Mouse (Mus musculus) hindbrain, embryonic 11.5 days (tissue): Measurements from ENCODE around the gene Krba1. TPM values are rescaled to one million over a fixed set of nuclear protein-coding genes. Genes with fewer than 3 reads are reported as not detected.

Experiments used
- ATAC-seq: fragments of 200-750 bp; cut with Nextera tagmentation; 2 replicates; pipeline ENCODE4 v1.8.0; 2017; ENCODE audit warnings: mild to moderate bottlenecking, moderate TSS enrichment, moderate library complexity; ENCODE audit not compliant: low FRiP score
- DNase-seq: peaks from one replicate; pipeline ENCODE4 v3.0.0-alpha.2; 2015; ENCODE audit warnings: low spot score
- H3K27ac ChIP-seq: fragments of 300-500 bp; sonication (generic); 2 replicates; pipeline ENCODE4 v1.5.1; 2014; ENCODE audit warnings: mild to moderate bottlenecking, low read depth, low read length
- H3K27me3 ChIP-seq: fragments of 300-500 bp; sonication (generic); 2 replicates; pipeline ENCODE4 v1.6.1; 2014; ENCODE audit warnings: mild to moderate bottlenecking, low read length, moderate library complexity, mixed read lengths; ENCODE audit not compliant: control insufficient read depth, insufficient read depth
- H3K36me3 ChIP-seq: fragments of 300-500 bp; sonication (generic); 2 replicates; pipeline ENCODE4 v1.6.1; 2014; ENCODE audit warnings: mild to moderate bottlenecking, low read length, moderate library complexity, mixed read lengths; ENCODE audit not compliant: control insufficient read depth, insufficient read depth
- H3K4me1 ChIP-seq: fragments of 300-500 bp; sonication (generic); replicated peaks from 2 replicates; pipeline ENCODE4 v1.6.1; 2014; ENCODE audit warnings: low read length, mixed read lengths; ENCODE audit not compliant: control insufficient read depth, insufficient read depth
- H3K4me2 ChIP-seq: fragments of 300-500 bp; sonication (generic); replicated peaks from 2 replicates; pipeline ENCODE4 v1.6.1; 2014; ENCODE audit warnings: mild to moderate bottlenecking, low read depth, low read length
- H3K4me3 ChIP-seq: fragments of 300-500 bp; sonication (generic); 2 replicates; pipeline ENCODE4 v1.5.1; 2014; ENCODE audit warnings: low read depth, low read length
- H3K9ac ChIP-seq: fragments of 300-500 bp; sonication (generic); 2 replicates; pipeline ENCODE4 v1.6.1; 2014; ENCODE audit warnings: low read depth, low read length
- H3K9me3 ChIP-seq: fragments of 300-500 bp; sonication (generic); 2 replicates; pipeline ENCODE4 v1.6.1; 2016; ENCODE audit warnings: low read length; ENCODE audit not compliant: control insufficient read depth
- WGBS: fragments of 180-500 bp; shearing (Covaris S2); extraction: QIAGEN DNeasy Blood & Tissue Kit; methylation state at CpG from one replicate; pipeline ENCODE4 v1.1.7; 2014; 5-methylcytosine and 5-hydroxymethylcytosine counted together
- polyA plus RNA-seq: library from polyadenylated mRNA; unstranded; fragments of >200 nt; fragmentation: Nextera tagmentation; extraction: Ambion mirVana; gene quantifications from 2 replicates; pipeline ENCODE4 v1.2.1, GENCODE M21; 2014

Gene Krba1
- polyA plus RNA-seq, 1 experiment from 2014 or later: 19.1 TPM

GRCm38 (mm10) chr6:48448527-48448926, 53.1 kb downstream of the Krba1 start:
- DNase-seq: no peak
- no peaks in the 10 kb centered on the region for H3K9me3 ChIP-seq
- H3K4me2 ChIP-seq: no peak overlapping the region
- H3K36me3 ChIP-seq: no peaks in the 10 kb centered on the region
- WGBS: 72% methylated on average over 7 of the region's 7 CpGs
- H3K4me1 ChIP-seq: no peaks in the 10 kb centered on the region; the same call in 1 of the 2 replicates
- H3K4me3 ChIP-seq: no peak overlapping the region
- ATAC-seq: no peak
- H3K9ac ChIP-seq: no peak overlapping the region
- no peak overlapping the region for H3K27ac ChIP-seq
- H3K27me3 ChIP-seq: no peaks in the 10 kb centered on the region

- H3K27me3 ChIP-seq: no peaks in the 10 kb centered on the region
- no peaks in the 10 kb centered on the region for H3K36me3 ChIP-seq
- DNase-seq (no peak), ATAC-seq (no peak)
- no peaks in the 10 kb centered on the region for H3K9me3 ChIP-seq
- H3K27ac ChIP-seq: no peak overlapping the region
- no peak overlapping the region for H3K4me2 ChIP-seq
- H3K4me3 ChIP-seq: no peak overlapping the region
- no peak overlapping the region for H3K9ac ChIP-seq
- 50% methylated on average over 1 of the region's 1 CpGs for WGBS
- H3K4me1 ChIP-seq: no peaks in the 10 kb centered on the region
Measured at GRCm38 (mm10) chr6:48452151-48452550, 56.8 kb downstream of the Krba1 start.

DNA sequence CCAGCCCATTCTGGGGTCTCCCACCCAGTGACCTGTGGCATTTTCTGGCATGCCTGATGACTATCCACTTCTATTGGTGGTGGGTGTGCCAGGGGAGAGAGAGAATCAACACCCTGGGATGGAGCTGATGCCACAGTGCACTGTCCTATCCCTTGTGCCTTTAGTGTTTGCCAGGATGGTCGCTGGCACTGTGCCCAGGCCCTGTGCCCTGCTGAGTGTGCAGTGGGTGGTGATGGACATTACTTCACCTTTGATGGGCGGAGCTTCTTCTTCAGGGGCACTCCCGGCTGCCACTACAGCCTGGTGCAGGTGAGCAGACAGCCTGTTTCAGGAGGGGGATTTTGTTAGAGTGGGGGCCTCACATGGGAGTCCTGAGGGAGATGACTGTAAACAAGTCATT, 57.4 kb downstream of the Krba1 start:
- H3K27ac ChIP-seq: no peak overlapping the region
- no peak overlapping the region for H3K4me2 ChIP-seq
- H3K9me3 ChIP-seq: no peaks in the 10 kb centered on the region
- ATAC-seq (no peak), DNase-seq (no peak)
- 76% methylated on average over 3 of the region's 3 CpGs for WGBS
- H3K9ac ChIP-seq: no peak overlapping the region
- no peaks in the 10 kb centered on the region for H3K27me3 ChIP-seq
- no peak overlapping the region for H3K4me3 ChIP-seq
- H3K4me1 ChIP-seq: no peaks in the 10 kb centered on the region
- no peaks in the 10 kb centered on the region for H3K36me3 ChIP-seq

- no peak overlapping the region for H3K9ac ChIP-seq
- DNase-seq (no peak), ATAC-seq (no peak)
- peaks cover 4% of the 10 kb centered on the region; the same call in 1 of the 2 replicates for H3K4me1 ChIP-seq
- H3K27me3 ChIP-seq: no peaks in the 10 kb centered on the region
- H3K27ac ChIP-seq: no peak overlapping the region
- 91% methylated on average over 13 of the region's 13 CpGs for WGBS
- H3K4me3 ChIP-seq: no peak overlapping the region
- no peaks in the 10 kb centered on the region for H3K9me3 ChIP-seq
- H3K4me2 ChIP-seq: no peak overlapping the region
- H3K36me3 ChIP-seq: no peaks in the 10 kb centered on the region
Measured at GRCm38 (mm10) chr6:48464966-48465679, 69.7 kb downstream of the Krba1 start.

DNA sequence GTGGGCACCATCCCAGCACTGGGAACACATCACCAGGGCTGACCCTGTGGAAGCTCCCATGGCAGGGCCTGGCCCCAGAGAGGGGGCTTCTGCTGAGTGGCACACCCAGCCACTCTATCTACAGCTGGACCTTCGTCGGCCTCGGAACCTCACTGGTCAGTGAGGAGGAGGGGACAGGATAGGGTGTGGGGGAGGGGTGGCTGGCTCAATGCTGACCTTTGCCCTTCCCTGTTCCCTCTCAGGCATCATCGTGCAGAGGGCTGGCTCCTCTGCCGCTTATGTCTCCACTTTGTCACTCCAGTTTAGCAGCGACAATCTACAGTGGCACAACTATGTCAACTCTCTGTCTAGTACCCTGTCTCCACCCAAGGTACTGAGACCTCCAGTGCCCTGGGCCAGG, 71.3 kb downstream of the Krba1 start:
- ATAC-seq (no peak), DNase-seq (no peak)
- Histone ChIP-seq H3K4me1 (peaks cover 4% of the 10 kb centered on the region; the same call in 1 of the 2 replicates), H3K36me3 (no peaks in the 10 kb centered on the region), H3K9me3 (no peaks in the 10 kb centered on the region), H3K27me3 (no peaks in the 10 kb centered on the region), H3K9ac (no peak overlapping the region), H3K27ac (no peak overlapping the region), H3K4me2 (no peak overlapping the region), H3K4me3 (no peak overlapping the region)
- WGBS: 25% methylated on average over 6 of the region's 6 CpGs

GRCm38 (mm10) chr6:48467490-48467889, 72.1 kb downstream of the Krba1 start:
- H3K9ac ChIP-seq: no peak overlapping the region
- WGBS: 87% methylated on average over 7 of the region's 7 CpGs
- no peaks in the 10 kb centered on the region for H3K27me3 ChIP-seq
- no peaks in the 10 kb centered on the region for H3K9me3 ChIP-seq
- H3K36me3 ChIP-seq: no peaks in the 10 kb centered on the region
- no peak overlapping the region for H3K4me3 ChIP-seq
- ATAC-seq (no peak), DNase-seq (no peak)
- H3K4me2 ChIP-seq: no peak overlapping the region
- no peak overlapping the region for H3K27ac ChIP-seq
- peaks cover 4% of the 10 kb centered on the region; the same call in 1 of the 2 replicates for H3K4me1 ChIP-seq

Other genes with a start within 250 kb of the Krba1 start
- gene Zfp467, start 50.2 kb downstream of the Krba1 start, polyA plus RNA-seq: 13.3 and 14.9 TPM in 2 replicates
- 0.05 and 0.17 TPM in 2 replicates for gene Sspo, start 52.6 kb downstream of the Krba1 start, polyA plus RNA-seq
- 55.1 and 59.0 TPM in 2 replicates for gene Atp6v0e2, start 142.0 kb downstream of the Krba1 start, polyA plus RNA-seq
- gene Lrrc61, start 159.2 kb downstream of the Krba1 start, polyA plus RNA-seq: 13.9 and 17.2 TPM in 2 replicates
- 2.0 and 2.5 TPM in 2 replicates for gene Rarres2, start 177.2 kb downstream of the Krba1 start, polyA plus RNA-seq
- gene Gm45021, start 194.0 kb downstream of the Krba1 start, polyA plus RNA-seq: not detected in 2 replicates
- gene Repin1, start 198.3 kb downstream of the Krba1 start, polyA plus RNA-seq: 35.3 and 37.8 TPM in 2 replicates
- not detected in 2 replicates for gene Gm44965, start 198.4 kb downstream of the Krba1 start, polyA plus RNA-seq
- 7.7 and 11.0 TPM in 2 replicates for gene Zfp775, start 206.5 kb downstream of the Krba1 start, polyA plus RNA-seq
- gene AI854703, start 231.2 kb downstream of the Krba1 start, polyA plus RNA-seq: 1.1 and 1.2 TPM in 2 replicates